Mouse (Mus musculus): ENCODE data around the gene Olfr485.

DNA sequence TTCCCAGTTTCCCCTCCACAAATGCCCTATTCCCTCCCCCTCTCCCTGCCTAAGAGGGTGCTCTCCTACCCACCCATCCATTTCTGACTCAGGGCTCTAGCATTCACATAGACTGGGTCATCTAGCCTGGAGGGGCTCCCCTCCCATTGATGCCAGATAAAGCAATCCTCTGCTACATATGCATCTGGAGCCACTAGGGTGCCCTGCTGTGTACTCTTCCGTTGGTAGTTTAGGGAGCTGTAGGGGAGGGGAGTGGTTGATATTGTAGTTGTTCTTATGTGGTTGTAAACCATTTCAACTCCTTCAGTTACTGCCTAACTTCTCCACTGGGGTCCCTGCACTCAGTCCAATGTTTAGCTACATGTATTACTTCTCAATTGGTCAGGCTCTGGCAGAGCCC, 39.0 kb downstream of the Olfr485 start:
- no peak for TF ChIP-seq POLR2A (IDR thresholded peaks at IDR 0.05; ENCODE audit: low read depth, low read length)
- no peak for TF ChIP-seq CTCF (conservative IDR thresholded peaks at IDR 0.05; ENCODE audit: insufficient read depth, insufficient read length, low read depth, low read length)

Data from kidney, adult 2 months (tissue).